Mouse (Mus musculus): Measurements from ENCODE around the gene Ubqln2.
A peak's percentile ranks its signal among the peaks of the same experiment; 100 is the strongest.

The Ubqln2 gene

GRCm38 (mm10) chrX:153497688-153498516, at the start of gene Ubqln2:
Gene Ubqln2 (plus strand): TSS chrX:153498227.
- DNase-seq: peak; percentile 86

- no peak for DNase-seq
Measured at GRCm38 (mm10) chrX:153451946-153452345, 46.1 kb upstream of the Ubqln2 start.

DNA sequence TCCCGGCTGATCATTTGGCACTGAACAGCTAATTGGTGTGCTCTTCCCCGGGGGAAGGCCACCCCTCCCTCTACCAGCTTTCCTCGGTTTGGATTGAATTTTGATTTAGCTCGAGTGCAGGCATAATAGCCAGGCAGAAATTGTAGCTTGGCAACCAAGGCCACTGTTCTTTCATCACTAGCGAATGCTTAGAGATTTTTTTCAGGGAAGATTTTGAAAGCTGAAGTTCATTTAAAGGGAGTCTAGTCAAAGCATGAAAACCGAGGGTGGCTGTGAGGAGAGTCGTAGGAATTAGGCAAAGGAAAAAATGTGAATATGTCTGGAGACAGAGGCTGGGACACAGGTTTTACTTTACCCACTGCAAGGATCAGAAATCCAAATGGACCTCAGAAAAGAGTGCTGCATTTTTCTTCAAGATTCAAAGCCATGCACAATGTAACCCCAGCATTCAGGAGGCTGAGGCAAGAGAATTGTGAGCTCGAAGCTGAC, 21.2 kb upstream of the Ubqln2 start:
- no peak for DNase-seq

GRCm38 (mm10) chrX:153492326-153492725, 5.7 kb upstream of the Ubqln2 start:
- DNase-seq: no peak

GRCm38 (mm10) chrX:153498665-153499293, 752 bp downstream of the Ubqln2 start:
- DNase-seq: peak; percentile 4

DNA sequence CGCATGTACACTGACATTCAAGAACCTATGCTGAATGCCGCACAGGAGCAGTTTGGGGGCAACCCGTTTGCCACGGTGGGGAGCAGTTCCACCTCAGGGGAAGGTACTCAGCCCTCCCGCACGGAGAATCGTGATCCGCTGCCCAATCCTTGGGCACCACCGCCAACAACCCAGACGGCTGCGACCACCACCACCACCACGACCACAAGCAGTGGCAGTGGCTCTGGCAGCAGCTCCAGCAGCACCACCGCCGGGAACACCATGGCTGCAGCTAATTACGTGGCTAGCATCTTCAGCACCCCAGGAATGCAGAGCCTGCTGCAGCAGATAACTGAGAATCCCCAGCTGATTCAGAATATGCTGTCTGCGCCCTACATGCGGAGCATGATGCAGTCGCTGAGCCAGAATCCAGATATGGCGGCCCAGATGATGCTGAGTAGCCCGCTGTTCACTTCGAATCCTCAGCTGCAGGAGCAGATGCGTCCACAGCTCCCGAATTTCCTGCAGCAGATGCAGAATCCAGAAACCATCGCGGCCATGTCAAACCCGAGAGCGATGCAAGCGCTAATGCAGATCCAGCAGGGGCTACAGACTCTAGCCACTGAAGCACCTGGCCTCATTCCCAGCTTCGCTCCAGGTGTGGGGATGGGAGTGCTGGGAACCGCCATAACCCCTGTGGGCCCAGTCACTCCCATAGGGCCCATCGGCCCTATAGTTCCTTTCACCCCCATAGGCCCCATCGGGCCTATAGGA, 1.4 kb downstream of the Ubqln2 start:
- peak; percentile 3 for DNase-seq

- no peak for DNase-seq
Measured at GRCm38 (mm10) chrX:153500047-153500345, 2.0 kb downstream of the Ubqln2 start.

DNA sequence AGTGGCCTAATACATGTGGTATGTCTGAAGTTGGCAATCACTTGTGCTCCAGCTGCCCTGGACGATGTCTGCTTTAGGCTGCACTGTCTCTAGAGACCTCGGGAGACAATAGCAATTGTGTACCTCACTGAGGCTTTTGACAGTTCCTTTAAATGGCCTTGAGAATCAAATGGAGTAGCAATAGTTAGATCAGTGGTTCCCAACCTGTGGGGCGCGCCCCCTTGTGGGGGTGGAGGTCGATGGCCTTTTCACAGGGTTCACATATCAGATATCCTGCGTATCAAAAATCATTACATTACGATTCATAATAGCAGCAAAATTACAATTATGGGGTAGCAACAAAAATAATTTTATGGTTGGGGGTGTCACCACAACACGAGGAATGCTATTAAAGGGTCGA, 7.9 kb downstream of the Ubqln2 start:
- peak; percentile 27 for DNase-seq

DNA sequence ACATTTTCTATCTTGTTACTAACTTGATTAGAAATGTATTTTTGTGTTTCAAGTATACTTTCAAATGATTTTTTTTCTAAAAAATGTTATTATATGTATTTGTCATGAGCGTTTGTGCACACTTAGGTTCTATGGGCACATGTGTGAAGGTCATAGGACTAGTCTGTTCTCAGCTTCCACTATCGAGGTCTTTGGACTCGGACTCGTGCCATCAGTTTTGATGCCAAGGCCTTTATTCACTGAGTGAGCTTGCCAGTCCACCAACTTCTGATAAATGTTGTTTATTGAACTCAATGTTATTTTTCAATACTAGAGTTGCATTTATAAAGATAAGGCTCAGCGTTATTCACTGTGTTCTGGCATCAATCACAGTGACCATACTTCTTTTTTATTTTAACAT, 17.5 kb downstream of the Ubqln2 start:
- no peak for DNase-seq

DNA sequence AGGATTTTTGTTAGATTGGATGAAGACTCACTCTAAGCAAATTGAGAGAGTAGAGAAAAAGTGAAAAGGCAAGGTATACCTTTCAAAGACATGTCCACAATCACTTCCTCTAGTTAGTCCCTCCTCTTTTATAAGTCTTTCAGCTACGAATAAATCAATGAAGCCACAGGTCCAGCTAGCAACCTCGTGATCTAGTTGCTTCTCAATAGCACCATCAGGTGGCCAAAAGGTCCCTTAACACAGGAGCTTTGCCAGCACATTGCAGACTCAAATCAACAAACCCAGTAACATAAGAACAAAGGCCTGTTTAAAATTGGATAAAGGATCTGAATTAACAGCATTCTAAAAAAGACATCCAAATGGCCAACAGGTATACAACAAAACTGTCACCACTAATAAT, 30.4 kb downstream of the Ubqln2 start:
- no peak for DNase-seq
